Mouse (Mus musculus) small intestine, adult 2 months (tissue): ENCODE measurements around the gene Maml3. TPM values are rescaled to one million over a fixed set of nuclear protein-coding genes. Genes with fewer than 3 reads are reported as not detected.

ENCODE experiments used
- H3K27ac ChIP-seq: fragments of 200-500 bp; 2 replicates; pipeline ENCODE4 v1.5.1; 2012; ENCODE audit warnings: low read depth, low read length, control low read depth, inconsistent platforms; ENCODE audit not compliant: insufficient read depth
- H3K27me3 ChIP-seq: fragments of 200-500 bp; 2 replicates; pipeline ENCODE4 v1.6.1; 2012; ENCODE audit warnings: mild to moderate bottlenecking, moderate library complexity, low read length, inconsistent platforms; ENCODE audit not compliant: control insufficient read depth, insufficient read depth
- H3K36me3 ChIP-seq: fragments of 200-500 bp; 2 replicates; pipeline ENCODE4 v1.6.1; 2012; ENCODE audit warnings: mild to moderate bottlenecking, low read length, control low read depth, inconsistent platforms; ENCODE audit not compliant: control insufficient read depth, insufficient read depth
- H3K4me1 ChIP-seq: fragments of 200-500 bp; 2 replicates; pipeline ENCODE4 v1.6.1; 2012; ENCODE audit warnings: low read length, inconsistent platforms, mixed read lengths; ENCODE audit not compliant: control insufficient read depth, insufficient read depth, insufficient read length
- H3K4me3 ChIP-seq: fragments of 200-500 bp; 2 replicates; pipeline ENCODE4 v1.5.1; 2012; ENCODE audit warnings: low read depth, mild to moderate bottlenecking, control low read depth, inconsistent platforms, low read length, moderate library complexity
- CTCF ChIP-seq: fragments of 200-500 bp; IDR thresholded peaks from 2 replicates; pipeline ENCODE4 v1.5.1; 2012; ENCODE audit warnings: low read depth, mild to moderate bottlenecking, control low read depth, inconsistent platforms, low read length, moderate library complexity, mixed read lengths; ENCODE audit not compliant: insufficient replicate concordance, insufficient read length; ENCODE audit errors: extremely low read depth
- POLR2A ChIP-seq: fragments of 200-500 bp; IDR thresholded peaks from 2 replicates; pipeline ENCODE4 v1.6.1; 2012; ENCODE audit warnings: low read depth, mild to moderate bottlenecking, control low read depth, inconsistent platforms, low read length, moderate library complexity
- WGBS: fragments of 180-500 bp; shearing (Covaris S2); methylation state at CpG from one replicate; pipeline ENCODE4 v1.1.7; 2018; 5-methylcytosine and 5-hydroxymethylcytosine counted together
- polyA plus RNA-seq: library from polyadenylated mRNA; depleted of rRNA; stranded (reverse); fragments of >200 nt; gene quantifications from 2 replicates; pipeline ENCODE4 v1.2.3, GENCODE M21; 2012

Maml3 gene
- polyA plus RNA-seq, 1 experiment = 3.2 TPM

DNA sequence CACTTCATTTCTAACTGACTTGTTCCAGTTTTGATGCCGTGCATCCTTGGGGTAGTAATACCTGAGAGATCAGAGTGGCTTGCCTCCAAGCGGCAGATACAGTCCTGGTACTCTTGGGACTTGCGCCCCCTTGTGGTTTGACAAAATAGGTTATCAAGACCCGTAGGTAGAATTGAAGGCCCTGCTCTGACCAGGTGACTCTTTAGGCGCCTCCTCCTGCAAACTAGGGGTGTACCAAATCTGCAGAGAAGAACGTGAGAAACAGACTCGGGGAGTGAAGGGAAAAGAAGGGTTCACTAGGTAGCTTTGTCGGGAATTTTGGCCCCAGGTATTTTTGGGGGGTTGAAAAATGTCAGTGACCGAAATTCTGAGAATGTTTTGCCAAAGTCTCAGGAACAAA is 452.6 kb downstream of the Maml3 start:
- Histone ChIP-seq H3K4me3 (peak overlapping the region; percentile 17; the same call in 1 of the 2 replicates), H3K4me1 (peaks cover 20% of the 10 kb centered on the region; the same call in 1 of the 2 replicates), H3K27ac (peak overlapping the region; percentile 52), H3K27me3 (no peaks in the 10 kb centered on the region), H3K36me3 (no peaks in the 10 kb centered on the region)
- no peak for TF ChIP-seq POLR2A
- peak; percentile 86; the same call in 1 of the 2 replicates for TF ChIP-seq CTCF
- WGBS = 2% methylated on average over 9 of the region's 9 CpGs

DNA sequence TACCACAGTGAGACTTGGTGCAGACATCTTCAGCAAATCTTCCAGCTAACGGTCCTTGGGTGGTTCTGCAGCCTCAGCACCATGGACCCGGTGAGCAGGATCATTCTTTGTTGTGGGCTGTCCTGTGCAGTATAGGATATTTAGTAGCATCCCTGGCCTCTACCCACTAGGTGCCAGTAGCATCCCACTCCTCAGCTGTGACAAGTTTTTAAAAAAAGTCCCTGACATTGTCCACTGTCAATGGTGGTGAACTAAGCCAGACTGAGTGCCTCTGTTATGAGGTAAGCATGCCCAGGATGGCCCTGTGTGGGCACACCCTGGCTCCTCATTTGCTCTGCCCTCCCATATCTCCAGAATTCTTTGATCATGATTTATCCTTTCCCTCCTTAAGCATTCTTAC is 453.7 kb downstream of the Maml3 start:
- Histone ChIP-seq H3K27ac (no peak overlapping the region), H3K36me3 (no peaks in the 10 kb centered on the region), H3K4me3 (no peak overlapping the region), H3K4me1 (peaks cover 20% of the 10 kb centered on the region; the same call in 1 of the 2 replicates), H3K27me3 (no peaks in the 10 kb centered on the region)
- TF ChIP-seq CTCF = no peak
- no peak for TF ChIP-seq POLR2A
- 83% methylated on average over 2 of the region's 2 CpGs for WGBS

GRCm38 (mm10) chr3:51649986-51650385 is 454.9 kb downstream of the Maml3 start:
- WGBS = 88% methylated on average over 8 of the region's 8 CpGs
- peak overlapping the region; percentile 36 for H3K27ac ChIP-seq
- no peak overlapping the region for H3K4me3 ChIP-seq
- TF ChIP-seq POLR2A = no peak
- TF ChIP-seq CTCF = no peak
- peaks cover 20% of the 10 kb centered on the region; the same call in 1 of the 2 replicates for H3K4me1 ChIP-seq
- H3K27me3 ChIP-seq = no peaks in the 10 kb centered on the region
- no peaks in the 10 kb centered on the region for H3K36me3 ChIP-seq

DNA sequence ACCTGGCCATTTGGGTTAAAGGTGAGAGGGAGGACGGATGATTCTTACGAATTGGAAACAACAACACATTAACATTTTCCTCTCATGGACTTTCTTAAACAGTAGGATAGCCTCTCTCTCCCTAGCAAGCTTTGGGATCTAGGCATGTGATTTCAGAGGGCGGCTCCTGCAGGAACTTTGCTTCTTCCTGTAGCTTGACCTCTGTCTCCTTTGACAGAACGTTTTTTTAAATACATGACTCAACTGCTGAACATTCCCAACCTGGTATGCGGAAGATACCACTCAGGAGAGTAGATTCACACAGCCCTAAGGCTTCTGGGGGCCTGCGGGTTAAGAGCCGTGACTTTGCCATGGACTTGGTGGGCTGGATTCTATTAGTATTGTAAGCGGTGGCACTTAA is 455.4 kb downstream of the Maml3 start:
- no peak overlapping the region for H3K4me3 ChIP-seq
- no peaks in the 10 kb centered on the region for H3K36me3 ChIP-seq
- H3K4me1 ChIP-seq = peaks cover 20% of the 10 kb centered on the region; the same call in 1 of the 2 replicates
- H3K27me3 ChIP-seq = no peaks in the 10 kb centered on the region
- H3K27ac ChIP-seq = peak overlapping the region; percentile 36
- 49% methylated on average over 8 of the region's 8 CpGs for WGBS
- no peak for TF ChIP-seq CTCF
- no peak for TF ChIP-seq POLR2A

- H3K27me3 ChIP-seq = no peaks in the 10 kb centered on the region
- no peaks in the 10 kb centered on the region for H3K36me3 ChIP-seq
- H3K27ac ChIP-seq = no peak overlapping the region
- peaks cover 14% of the 10 kb centered on the region; the same call in 1 of the 2 replicates for H3K4me1 ChIP-seq
- WGBS = 38% methylated on average over 15 of the region's 15 CpGs
- TF ChIP-seq POLR2A (no peak), CTCF (peak; percentile 89; the same call in 1 of the 2 replicates)
- H3K4me3 ChIP-seq = no peak overlapping the region
Measured at GRCm38 (mm10) chr3:51648037-51648664, 456.7 kb downstream of the Maml3 start.

DNA sequence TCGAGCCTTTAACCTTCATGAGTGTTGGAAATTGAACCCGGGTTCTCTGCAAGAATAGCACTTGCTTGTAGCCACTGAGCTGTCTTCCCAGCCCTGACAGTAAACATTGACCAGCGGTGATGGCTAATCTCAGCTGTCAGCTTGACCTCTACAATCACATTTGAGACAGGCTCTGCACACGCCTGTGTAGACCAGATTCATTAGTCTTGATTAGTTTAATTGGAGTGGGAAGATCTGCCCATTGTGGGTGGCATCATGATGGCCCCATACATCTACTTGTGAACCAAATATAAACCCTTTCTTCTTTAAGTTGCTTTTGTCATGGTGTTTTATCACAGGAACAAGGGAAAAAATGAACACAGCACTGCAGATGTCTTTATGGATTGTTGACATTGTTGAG is 457.5 kb downstream of the Maml3 start:
- no peak overlapping the region for H3K4me3 ChIP-seq
- no peaks in the 10 kb centered on the region for H3K36me3 ChIP-seq
- TF ChIP-seq POLR2A (no peak), CTCF (no peak)
- peaks cover 9% of the 10 kb centered on the region; the same call in 1 of the 2 replicates for H3K4me1 ChIP-seq
- no peak overlapping the region for H3K27ac ChIP-seq
- H3K27me3 ChIP-seq = no peaks in the 10 kb centered on the region
- WGBS = 82% methylated on average over 4 of the region's 4 CpGs

- no peak overlapping the region for H3K27ac ChIP-seq
- 61% methylated on average over 10 of the region's 10 CpGs for WGBS
- no peaks in the 10 kb centered on the region for H3K36me3 ChIP-seq
- H3K4me3 ChIP-seq = no peak overlapping the region
- peaks cover 9% of the 10 kb centered on the region; the same call in 1 of the 2 replicates for H3K4me1 ChIP-seq
- no peaks in the 10 kb centered on the region for H3K27me3 ChIP-seq
- TF ChIP-seq CTCF = no peak
- TF ChIP-seq POLR2A = no peak
Measured at GRCm38 (mm10) chr3:51646301-51646700, 458.6 kb downstream of the Maml3 start.
